In the genomic region with DNA sequence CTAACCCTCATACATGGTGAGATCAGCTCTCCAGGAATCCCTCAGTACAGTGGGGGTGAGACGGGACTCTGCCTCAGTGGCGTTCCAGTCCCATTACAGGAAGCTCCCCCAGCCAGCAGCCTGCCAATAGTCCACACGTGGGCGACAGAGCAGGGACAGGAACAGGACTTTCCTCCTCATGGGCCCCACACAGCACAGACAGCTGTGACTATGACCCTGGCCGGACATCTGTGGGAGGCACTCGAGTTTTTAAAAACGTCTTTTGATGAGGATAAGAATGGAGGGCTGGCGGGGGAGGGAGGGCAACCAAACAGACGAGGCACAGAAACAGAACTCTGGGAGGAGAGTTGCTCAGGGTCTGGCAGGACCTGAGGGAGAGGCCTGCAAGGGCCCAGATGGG, we compare ENCODE assay signal across 27 mouse cellular contexts. TPM values are rescaled to one million over a fixed set of nuclear protein-coding genes. Genes with fewer than 3 reads are reported as not detected.
A peak's percentile ranks its signal among the peaks of the same experiment; 100 is the strongest.
DNase-seq lines count a peak whose midpoint lies in the region; ATAC-seq and TF ChIP-seq lines count a peak whose summit lies in the region.
"Had no signal": no experiment of that assay in that cellular context is flagged by ENCODE, and none has a peak within 500 bp of the region (broad histone marks: within the 10 kb centered on the region; RNA-seq: fewer than 3 reads in every experiment).

No protein-coding gene starts in this region.

- intact Hi-C loops in heart, adult 2 months (cut with DNase I), result no loop called here

- H3K4me3 ChIP-seq in heart, adult 2 months, result no peak overlapping the region
- no peak overlapping the region for H3K4me3 ChIP-seq in intestine, postnatal 0 days (ENCODE audit: low read depth, low read length)
- H3K4me3 ChIP-seq in intestine, embryonic 16.5 days (ENCODE audit: low read length), result no peak overlapping the region
- no peak overlapping the region for H3K4me3 ChIP-seq in limb, embryonic 13.5 days
- H3K4me3 ChIP-seq in limb, embryonic 10.5 days, result no peak overlapping the region
- H3K4me3 ChIP-seq: embryonic facial prominence, embryonic 13.5 days; erythroblast, embryonic 14.5 days; forebrain, embryonic 13.5 days; gastrocnemius, adult 2 months; hindbrain, embryonic 15.5 days; limb, embryonic 15.5 days; midbrain, embryonic 12.5 days; neural tube, embryonic 15.5 days had no signal

- no peak for ATAC-seq in intestine, postnatal 0 days
- ATAC-seq in intestine, embryonic 16.5 days, result no peak
- ATAC-seq in limb, embryonic 13.5 days (ENCODE audit: low FRiP score, low read depth), result no peak
- ATAC-seq: CD4-positive, CD25-positive, alpha-beta regulatory T cell, adult 4 months; forebrain, embryonic 13.5 days had no signal

- no peaks in the 10 kb centered on the region for H3K9me3 ChIP-seq in intestine, postnatal 0 days (ENCODE audit: control insufficient read depth)
- no peaks in the 10 kb centered on the region for H3K9me3 ChIP-seq in intestine, embryonic 16.5 days (ENCODE audit: control insufficient read depth, low read length)
- no peaks in the 10 kb centered on the region for H3K9me3 ChIP-seq in limb, embryonic 13.5 days
- H3K9me3 ChIP-seq in limb, embryonic 10.5 days (replicated peaks), result no peaks in the 10 kb centered on the region
- H3K9me3 ChIP-seq: embryonic facial prominence, embryonic 13.5 days; forebrain, embryonic 13.5 days; hindbrain, embryonic 15.5 days; limb, embryonic 15.5 days; midbrain, embryonic 12.5 days; neural tube, embryonic 15.5 days had no signal

- no peak for TF ChIP-seq POLR2A in heart, adult 2 months (IDR thresholded peaks at IDR 0.05; ENCODE audit: insufficient read depth, low read depth, low read length)

- peak; percentile 93 for DNase-seq in heart, adult 11 months
- no peak for DNase-seq in heart, adult 2 months
- no peak for DNase-seq in limb, embryonic 10.5 days (ENCODE audit: low spot score)
- peak; percentile 42 for DNase-seq in testis, postnatal 14 days (ENCODE audit: low spot score)
- DNase-seq in testis, postnatal 10 days (ENCODE audit: low spot score), result no peak
- DNase-seq: adrenal gland, postnatal 14 days; cerebellum, adult 8-10 months; cerebellum, postnatal 36 days; embryo, embryonic 11 days; gastrocnemius, adult 2 months; layer of hippocampus, adult 9-11 months; thymus, postnatal 14 days had no signal

- H3K36me3 ChIP-seq in heart, adult 2 months (ENCODE audit: control insufficient read depth, insufficient read depth, low read length), result no peaks in the 10 kb centered on the region
- H3K36me3 ChIP-seq in intestine, postnatal 0 days (ENCODE audit: control insufficient read depth, insufficient read depth), result no peaks in the 10 kb centered on the region
- no peaks in the 10 kb centered on the region for H3K36me3 ChIP-seq in intestine, embryonic 16.5 days (ENCODE audit: control insufficient read depth, insufficient read depth, low read length)
- H3K36me3 ChIP-seq in limb, embryonic 13.5 days, result no peaks in the 10 kb centered on the region
- peaks cover 69% of the 10 kb centered on the region for H3K36me3 ChIP-seq in limb, embryonic 10.5 days
- H3K36me3 ChIP-seq: hindbrain, embryonic 15.5 days; limb, embryonic 15.5 days; neural tube, embryonic 15.5 days had no signal

- no peak overlapping the region for H3K4me2 ChIP-seq in intestine, postnatal 0 days (replicated peaks; ENCODE audit: low read depth)
- no peak overlapping the region for H3K4me2 ChIP-seq in intestine, embryonic 16.5 days (ENCODE audit: low read depth, low read length)
- H3K4me2 ChIP-seq in limb, embryonic 13.5 days (replicated peaks), result no peak overlapping the region
- H3K4me2 ChIP-seq: embryonic facial prominence, embryonic 13.5 days; forebrain, embryonic 13.5 days; hindbrain, embryonic 15.5 days; limb, embryonic 15.5 days; midbrain, embryonic 12.5 days; neural tube, embryonic 15.5 days had no signal

- no peaks in the 10 kb centered on the region for H3K79me2 ChIP-seq in heart, adult 2 months (replicated peaks; ENCODE audit: control insufficient read depth, insufficient read depth, low read length)

- WGBS in heart, adult 2 months, result 39% methylated on average over 9 of the region's 9 CpGs
- WGBS in intestine, postnatal 0 days, result 42% methylated on average over 9 of the region's 9 CpGs
- 57% methylated on average over 9 of the region's 9 CpGs for WGBS in intestine, embryonic 16.5 days
- WGBS in limb, embryonic 13.5 days, result 60% methylated on average over 9 of the region's 9 CpGs
- WGBS in limb, embryonic 10.5 days, result 69% methylated on average over 9 of the region's 9 CpGs

- H3K4me1 ChIP-seq in heart, adult 2 months (ENCODE audit: control insufficient read depth, insufficient read depth, low read length), result peaks cover 2% of the 10 kb centered on the region
- H3K4me1 ChIP-seq in intestine, postnatal 0 days (replicated peaks; ENCODE audit: control insufficient read depth, insufficient read depth, low read length), result no peaks in the 10 kb centered on the region
- H3K4me1 ChIP-seq in intestine, embryonic 16.5 days (ENCODE audit: control insufficient read depth, insufficient read depth, low read length), result peaks cover 3% of the 10 kb centered on the region
- peaks cover 32% of the 10 kb centered on the region for H3K4me1 ChIP-seq in limb, embryonic 13.5 days
- peaks cover 50% of the 10 kb centered on the region for H3K4me1 ChIP-seq in limb, embryonic 10.5 days
- H3K4me1 ChIP-seq: forebrain, embryonic 13.5 days; hindbrain, embryonic 15.5 days; neural tube, embryonic 15.5 days had no signal

- no peak for TF ChIP-seq CTCF in heart, adult 2 months (IDR thresholded peaks at IDR 0.05)
- TF ChIP-seq CTCF in intestine, postnatal 0 days (IDR thresholded peaks at IDR 0.05; ENCODE audit: low read depth), result 0 out of 2 replicates have a peak, but pooled peaks have one; percentile 23

- H3K27me3 ChIP-seq in heart, adult 2 months (ENCODE audit: control insufficient read depth, insufficient read depth, low read length), result no peaks in the 10 kb centered on the region
- H3K27me3 ChIP-seq in intestine, postnatal 0 days (replicated peaks; ENCODE audit: control insufficient read depth, insufficient read depth, low read length), result no peaks in the 10 kb centered on the region
- H3K27me3 ChIP-seq in intestine, embryonic 16.5 days (replicated peaks; ENCODE audit: control insufficient read depth, insufficient read depth, low read length), result no peaks in the 10 kb centered on the region
- H3K27me3 ChIP-seq in limb, embryonic 13.5 days, result peaks cover 23% of the 10 kb centered on the region
- H3K27me3 ChIP-seq in limb, embryonic 10.5 days (ENCODE audit: low read depth, poor library complexity, severe bottlenecking), result no peaks in the 10 kb centered on the region
- H3K27me3 ChIP-seq: hindbrain, embryonic 15.5 days; neural tube, embryonic 15.5 days had no signal

- no peak for TF ChIP-seq EP300 in heart, adult 2 months (IDR thresholded peaks at IDR 0.05; ENCODE audit: insufficient read depth, low read depth, low read length)

- H3K27ac ChIP-seq in heart, adult 2 months, result no peak overlapping the region
- H3K27ac ChIP-seq in intestine, postnatal 0 days (ENCODE audit: low read depth, low read length), result no peak overlapping the region
- no peak overlapping the region for H3K27ac ChIP-seq in intestine, embryonic 16.5 days (ENCODE audit: low read length)
- no peak overlapping the region for H3K27ac ChIP-seq in limb, embryonic 13.5 days
- H3K27ac ChIP-seq in limb, embryonic 10.5 days, result no peak overlapping the region
- H3K27ac ChIP-seq: embryonic facial prominence, embryonic 13.5 days; forebrain, embryonic 13.5 days; gastrocnemius, adult 2 months; hindbrain, embryonic 15.5 days; limb, embryonic 15.5 days; liver, embryonic 14.5 days; midbrain, embryonic 12.5 days; neural tube, embryonic 15.5 days had no signal

- no peak overlapping the region for H3K9ac ChIP-seq in heart, adult 2 months (ENCODE audit: low read depth, low read length)
- no peak overlapping the region for H3K9ac ChIP-seq in intestine, postnatal 0 days (ENCODE audit: low read depth, low read length)
- no peak overlapping the region for H3K9ac ChIP-seq in intestine, embryonic 16.5 days (ENCODE audit: low read depth, low read length)
- H3K9ac ChIP-seq in limb, embryonic 13.5 days, result 0 out of 2 replicates have a peak overlapping the region, but pooled peaks have one; percentile 9
- H3K9ac ChIP-seq: embryonic facial prominence, embryonic 13.5 days; forebrain, embryonic 13.5 days; hindbrain, embryonic 15.5 days; limb, embryonic 15.5 days; liver, embryonic 14.5 days; midbrain, embryonic 12.5 days; neural tube, embryonic 15.5 days had no signal

RNA-seq across cellular contexts. Expression of a gene that starts 38.2 kb away (rescaled TPM):
- total RNA-seq in heart, adult 2 months (2021), result 1 to 10 TPM in 1 of 2 experiments, under 1 TPM in 1; 0.65 to 1.3 TPM
- 2.2 and 3.0 TPM in 2 replicates for polyA plus RNA-seq in heart, adult 2 months (2012; rRNA removed)
- polyA plus RNA-seq in intestine, postnatal 0 days (2015; fragmentation: Nextera tagmentation; extraction: Ambion mirVana), result 2.5 and 2.7 TPM in 2 replicates
- polyA plus RNA-seq in intestine, embryonic 16.5 days (2015; fragmentation: Nextera tagmentation; extraction: Ambion mirVana), result 3.6 and 4.1 TPM in 2 replicates
- 18.5 and 22.0 TPM in 2 replicates for polyA plus RNA-seq in limb, embryonic 13.5 days (2015; fragmentation: Nextera tagmentation; extraction: Ambion mirVana)
- polyA plus RNA-seq in limb, embryonic 10.5 days (2016; fragmentation: Nextera tagmentation; extraction: Ambion mirVana), result 124 TPM in 2 replicates
- total RNA-seq: granulocyte monocyte progenitor cell, adult 5-6 weeks; hematopoietic stem cell, adult 5-6 weeks; megakaryocyte, adult 5-6 weeks had no signal
- polyA plus RNA-seq: CD4-positive, CD25-positive, alpha-beta regulatory T cell, adult 4 months; erythroblast, embryonic 14.5 days had no signal

Comparison
In these comparisons a context has a peak if more than half of its experiments do, and no peak if none do; other contexts are left out.
1. DNase-seq: peak in heart, adult 11 months (single experiment) and testis, postnatal 14 days (single experiment); none in heart, adult 2 months (0 of 2), limb, embryonic 10.5 days (single experiment) and testis, postnatal 10 days (single experiment).